Mouse (Mus musculus) fat pad, adult 2 months (tissue): ENCODE data around the gene Bicra.

Experiments
- DNase-seq: peaks from one replicate; pipeline ENCODE4 v3.0.0-alpha.2; 2011; ENCODE audit warnings: low read depth, low spot score; ENCODE audit errors: extremely low read depth

Gene Bicra

GRCm38 (mm10) chr7:16018016-16018810, 29.5 kb downstream of the Bicra start:
- DNase-seq, result no peak

GRCm38 (mm10) chr7:16015384-16015783, 32.3 kb downstream of the Bicra start:
- DNase-seq, result no peak

GRCm38 (mm10) chr7:16014521-16015175, 33.1 kb downstream of the Bicra start:
- no peak for DNase-seq

- no peak for DNase-seq
Observed at GRCm38 (mm10) chr7:16013722-16014275, 33.9 kb downstream of the Bicra start.

GRCm38 (mm10) chr7:16012576-16013263, 35.0 kb downstream of the Bicra start:
- DNase-seq, result no peak

- DNase-seq, result no peak
Observed at GRCm38 (mm10) chr7:16011418-16012085, 36.2 kb downstream of the Bicra start.

GRCm38 (mm10) chr7:16010649-16011048, 37.1 kb downstream of the Bicra start:
- no peak for DNase-seq

- no peak for DNase-seq
Observed at GRCm38 (mm10) chr7:16009636-16010035, 38.1 kb downstream of the Bicra start.

- DNase-seq, result peak; percentile 87
Observed at GRCm38 (mm10) chr7:16005020-16005419, 42.7 kb downstream of the Bicra start.

GRCm38 (mm10) chr7:16004177-16004856, 43.4 kb downstream of the Bicra start:
- peak; percentile 40 for DNase-seq

GRCm38 (mm10) chr7:16003032-16003431, 44.7 kb downstream of the Bicra start:
- DNase-seq, result no peak

- DNase-seq, result peak; percentile 34
Observed at GRCm38 (mm10) chr7:16002171-16002570, 45.5 kb downstream of the Bicra start.

- DNase-seq, result no peak
Observed at GRCm38 (mm10) chr7:16001691-16002090, 46.0 kb downstream of the Bicra start.

GRCm38 (mm10) chr7:15993789-15994188, 53.9 kb downstream of the Bicra start:
- DNase-seq, result no peak

- no peak for DNase-seq
Observed at GRCm38 (mm10) chr7:15993152-15993551, 54.6 kb downstream of the Bicra start.

- no peak for DNase-seq
Observed at GRCm38 (mm10) chr7:15991764-15992163, 56.0 kb downstream of the Bicra start.

GRCm38 (mm10) chr7:15987661-15988356, 59.9 kb downstream of the Bicra start:
- no peak for DNase-seq

- DNase-seq, result no peak
Observed at GRCm38 (mm10) chr7:15982729-15983407, 64.9 kb downstream of the Bicra start.

GRCm38 (mm10) chr7:15981538-15981937, 66.2 kb downstream of the Bicra start:
- no peak for DNase-seq
